Mouse (Mus musculus) small intestine, adult 2 months (tissue): ENCODE measurements around the gene Scn4a.

Experiments
- CTCF ChIP-seq: fragments of 200-500 bp; IDR thresholded peaks from 2 replicates; pipeline ENCODE4 v1.5.1; 2012; ENCODE audit warnings: low read depth, mild to moderate bottlenecking, control low read depth, inconsistent platforms, low read length, moderate library complexity, mixed read lengths; ENCODE audit not compliant: insufficient replicate concordance, insufficient read length; ENCODE audit errors: extremely low read depth
- POLR2A ChIP-seq: fragments of 200-500 bp; IDR thresholded peaks from 2 replicates; pipeline ENCODE4 v1.6.1; 2012; ENCODE audit warnings: low read depth, mild to moderate bottlenecking, control low read depth, inconsistent platforms, low read length, moderate library complexity

DNA sequence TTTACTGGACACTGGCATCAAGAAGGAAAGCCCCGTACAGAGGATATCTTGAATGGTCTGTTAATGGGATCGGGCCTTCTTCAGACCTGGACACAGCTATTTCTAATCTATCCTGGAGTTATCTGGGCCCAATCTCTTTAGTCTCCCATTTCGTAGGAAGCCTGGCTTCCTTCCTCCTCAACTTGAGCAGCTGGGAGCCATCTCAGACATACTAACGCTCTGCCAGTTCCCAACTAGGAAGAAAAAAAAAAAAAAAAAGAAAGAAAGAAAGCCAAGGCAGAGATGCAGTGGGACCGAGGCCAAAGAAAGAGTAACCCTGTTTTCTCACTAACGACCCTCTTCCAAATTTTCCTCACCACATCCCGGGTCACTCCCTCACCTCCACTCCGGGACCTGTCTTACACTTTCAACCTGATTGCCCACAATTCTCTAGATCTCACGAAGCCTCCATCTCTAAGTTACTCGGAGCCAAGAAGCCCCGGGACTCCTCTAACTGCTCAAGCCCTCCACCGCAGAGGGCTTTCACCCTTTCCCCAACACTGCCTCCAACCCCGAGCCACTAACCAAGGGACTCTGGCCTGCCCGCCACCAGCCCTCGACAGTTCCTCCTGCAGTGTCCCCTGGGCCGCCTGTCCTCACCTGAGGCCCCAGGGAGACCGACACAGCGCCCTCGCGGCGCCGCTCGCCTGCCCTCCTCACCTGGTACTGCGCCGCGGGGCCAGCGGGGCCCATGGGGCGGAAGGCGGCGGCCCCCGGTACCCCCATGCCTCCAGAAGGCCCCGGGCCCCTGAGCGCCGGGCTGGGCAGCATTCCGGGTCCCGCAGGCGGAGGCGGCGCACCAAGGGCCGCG, 81.1 kb downstream of the Scn4a start:
- TF ChIP-seq POLR2A (no peak), CTCF (no peak)
